Mouse (Mus musculus) cerebral cortex, adult 2 months (tissue): Measurements from ENCODE around the gene Olfr1132.

Source experiments
- WGBS: fragments of 180-500 bp; shearing (Covaris S2); methylation state at CpG from one replicate; pipeline ENCODE4 v1.1.7; 2018; 5-methylcytosine and 5-hydroxymethylcytosine counted together

The Olfr1132 gene

GRCm38 (mm10) chr2:87637435-87637834, at the start of gene Olfr1132:
Gene Olfr1132, minus strand, starts transcription at chr2:87637535.

GRCm38 (mm10) chr2:87673564-87673963, 36.2 kb upstream of the Olfr1132 start, which contains the start of gene Olfr1135:
Gene Olfr1135, minus strand, starts transcription at chr2:87673664.
- 15% methylated on average over 1 of the region's 1 CpGs for WGBS

DNA sequence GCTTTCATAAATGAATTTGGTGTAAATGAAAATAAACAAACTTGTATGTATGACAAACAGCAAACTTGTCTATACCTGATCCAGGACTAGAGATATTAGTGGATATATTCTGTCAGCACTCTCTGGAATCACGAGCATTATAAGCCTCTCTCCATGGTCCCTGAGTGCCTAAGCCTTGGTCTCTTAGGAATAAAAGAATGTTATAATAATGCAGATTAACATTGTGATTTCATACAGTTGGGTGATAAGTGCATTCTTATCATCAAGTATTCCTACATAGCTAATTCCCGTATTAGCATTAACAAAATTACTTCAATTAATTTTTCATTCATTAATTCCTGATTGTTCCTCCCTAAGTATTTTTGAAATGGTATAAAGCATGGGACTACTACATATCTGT, 21.0 kb upstream of the Olfr1132 start, which contains the start of gene Olfr1134:
Olfr1134 (minus strand) TSS at position 101 of the 400 bp plus-strand sequence.
- 83% methylated on average over 2 of the region's 2 CpGs for WGBS

GRCm38 (mm10) chr2:87647274-87647673, 9.9 kb upstream of the Olfr1132 start, which contains the start of gene Olfr1133:
Gene Olfr1133, minus strand, starts transcription at chr2:87647374.

GRCm38 (mm10) chr2:87626804-87627203, 10.5 kb downstream of the Olfr1132 start, which contains the start of gene Olfr1131:
Gene Olfr1131, plus strand, starts transcription at chr2:87627104.
- 74% methylated on average over 3 of the region's 3 CpGs for WGBS

DNA sequence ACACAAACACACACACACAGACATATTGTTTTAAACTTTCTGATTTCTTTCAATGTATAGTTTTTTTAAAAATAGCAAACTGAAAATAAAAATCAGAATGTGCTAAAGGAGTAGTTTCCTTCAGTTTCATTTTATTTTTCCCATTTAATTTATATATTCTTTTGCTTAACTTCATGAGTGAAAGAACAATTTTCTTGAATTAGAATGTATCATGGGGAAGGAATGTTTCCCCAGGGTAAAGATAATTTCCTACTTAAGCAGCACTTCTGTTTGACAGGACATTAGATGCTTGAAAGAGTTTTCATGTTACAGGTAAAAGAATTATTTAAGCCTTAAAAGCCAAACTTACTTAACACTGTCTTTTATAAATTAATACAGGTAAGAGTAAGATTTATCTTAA, 31.4 kb downstream of the Olfr1132 start, which contains the start of gene Olfr1130:
Olfr1130 (plus strand) TSS at position 301 of the 400 bp plus-strand sequence.

